Mouse (Mus musculus) megakaryocyte, embryonic 14.5 days (primary cell): ENCODE results near the gene Shank2.

Experiments used
- FLI1 ChIP-seq: IDR thresholded peaks from 2 replicates; pipeline ENCODE4 v1.6.1; 2012; ENCODE audit warnings: low read length, inconsistent platforms, mixed read lengths
- GATA1 ChIP-seq: IDR thresholded peaks from 3 replicates; pipeline ENCODE4 v1.6.1; 2012; ENCODE audit warnings: mixed read lengths, low read length, inconsistent platforms, borderline replicate concordance

DNA sequence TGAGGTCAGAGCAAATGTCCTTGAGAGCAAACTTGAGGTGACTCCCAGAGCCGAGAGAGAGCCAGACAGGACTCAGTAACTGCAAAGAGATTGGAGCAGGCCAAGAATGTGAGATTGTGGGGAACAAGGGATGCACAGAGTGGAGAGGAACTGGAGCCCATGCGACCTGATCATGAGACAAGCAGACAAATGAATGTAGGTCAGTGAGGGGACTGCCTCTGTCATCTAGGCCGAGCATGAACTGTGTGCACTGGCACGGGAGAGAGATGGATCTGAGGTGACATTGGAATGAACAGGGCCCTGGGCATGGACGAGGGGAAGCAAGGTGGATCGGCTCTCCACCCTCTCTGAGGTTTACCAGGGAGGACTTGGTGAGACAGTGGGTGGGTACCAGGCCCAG, 260.9 kb downstream of the Shank2 start:
- TF ChIP-seq GATA1 (no peak), FLI1 (no peak)
